Mouse (Mus musculus) kidney, postnatal 14 days (tissue): Measurements from ENCODE around the gene Olfr543.

Source experiments
- DNase-seq: peaks from one replicate; pipeline ENCODE4 v3.0.0; 2022; ENCODE audit warnings: mixed read lengths

The Olfr543 gene

GRCm38 (mm10) chr7:102472675-102473074 is 8.8 kb downstream of the Olfr543 start:
- DNase-seq = no peak

- no peak for DNase-seq
These were observed 13.9 kb downstream of the Olfr543 start for GRCm38 (mm10) chr7:102467566-102467965.

GRCm38 (mm10) chr7:102458618-102459380 is 22.7 kb downstream of the Olfr543 start:
- no peak for DNase-seq

- DNase-seq = no peak
These were observed 35.0 kb downstream of the Olfr543 start for GRCm38 (mm10) chr7:102446438-102446837.

GRCm38 (mm10) chr7:102444301-102444700 is 37.2 kb downstream of the Olfr543 start:
- DNase-seq = no peak

GRCm38 (mm10) chr7:102442432-102442831 is 39.0 kb downstream of the Olfr543 start:
- DNase-seq = no peak

GRCm38 (mm10) chr7:102441657-102442391 is 39.7 kb downstream of the Olfr543 start, which contains the start of gene Rrm1:
Rrm1 (plus strand) TSS chr7:102441695.
- peak; percentile 95 for DNase-seq

GRCm38 (mm10) chr7:102440822-102441656 is 40.4 kb downstream of the Olfr543 start:
- DNase-seq = no peak

- DNase-seq = no peak
These were observed 47.1 kb downstream of the Olfr543 start for GRCm38 (mm10) chr7:102434344-102434743.
